Mouse (Mus musculus): Measurements from ENCODE around the gene Dmrtb1.

Dmrtb1 gene

GRCm38 (mm10) chr4:107684130-107684529 lies at the start of gene Dmrtb1:
Dmrtb1 (minus strand) TSS chr4:107684230.
- no peak for DNase-seq (ENCODE audit: low spot score in 2 of 2)

GRCm38 (mm10) chr4:107733603-107734002 lies 49.6 kb upstream of the Dmrtb1 start:
- DNase-seq (ENCODE audit: low spot score in 2 of 2): no peak

- DNase-seq (ENCODE audit: low spot score in 2 of 2): no peak
Observed at GRCm38 (mm10) chr4:107732624-107733023, 48.6 kb upstream of the Dmrtb1 start.

- DNase-seq (ENCODE audit: low spot score in 2 of 2): no peak
Observed at GRCm38 (mm10) chr4:107732182-107732581, 48.2 kb upstream of the Dmrtb1 start.

- no peak for DNase-seq (ENCODE audit: low spot score in 2 of 2)
Observed at GRCm38 (mm10) chr4:107731088-107731465, 47.0 kb upstream of the Dmrtb1 start.

GRCm38 (mm10) chr4:107730391-107731087 lies 46.5 kb upstream of the Dmrtb1 start:
- no peak for DNase-seq (ENCODE audit: low spot score in 2 of 2)

- DNase-seq (ENCODE audit: low spot score in 2 of 2): no peak
Observed at GRCm38 (mm10) chr4:107725432-107725831, 41.4 kb upstream of the Dmrtb1 start.

GRCm38 (mm10) chr4:107720043-107720830 lies 36.2 kb upstream of the Dmrtb1 start:
- DNase-seq (ENCODE audit: low spot score in 2 of 2): no peak

- DNase-seq (ENCODE audit: low spot score in 2 of 2): no peak
Observed at GRCm38 (mm10) chr4:107719161-107719560, 35.1 kb upstream of the Dmrtb1 start.

GRCm38 (mm10) chr4:107718720-107719119 lies 34.7 kb upstream of the Dmrtb1 start:
- no peak for DNase-seq (ENCODE audit: low spot score in 2 of 2)

GRCm38 (mm10) chr4:107717718-107718313 lies 33.8 kb upstream of the Dmrtb1 start:
- DNase-seq (ENCODE audit: low spot score in 2 of 2): no peak

- DNase-seq (ENCODE audit: low spot score in 2 of 2): no peak
Observed at GRCm38 (mm10) chr4:107716754-107717299, 32.8 kb upstream of the Dmrtb1 start.

GRCm38 (mm10) chr4:107706884-107707283 lies 22.9 kb upstream of the Dmrtb1 start:
- DNase-seq (ENCODE audit: low spot score in 2 of 2): no peak

GRCm38 (mm10) chr4:107704185-107704584 lies 20.2 kb upstream of the Dmrtb1 start:
- DNase-seq (ENCODE audit: low spot score in 2 of 2): peak in 1 of 2 experiments; percentile 26

GRCm38 (mm10) chr4:107701679-107702078 lies 17.6 kb upstream of the Dmrtb1 start:
- DNase-seq (ENCODE audit: low spot score in 2 of 2): no peak

- peak in 1 of 2 experiments; percentile 36 for DNase-seq (ENCODE audit: low spot score in 2 of 2)
Observed at GRCm38 (mm10) chr4:107701116-107701515, 17.1 kb upstream of the Dmrtb1 start.

- no peak for DNase-seq (ENCODE audit: low spot score in 2 of 2)
Observed at GRCm38 (mm10) chr4:107699271-107699670, 15.2 kb upstream of the Dmrtb1 start.

- DNase-seq (ENCODE audit: low spot score in 2 of 2): no peak
Observed at GRCm38 (mm10) chr4:107693816-107694215, 9.8 kb upstream of the Dmrtb1 start.

GRCm38 (mm10) chr4:107688213-107688612 lies 4.2 kb upstream of the Dmrtb1 start:
- DNase-seq (ENCODE audit: low spot score in 2 of 2): no peak

GRCm38 (mm10) chr4:107687127-107687526 lies 3.1 kb upstream of the Dmrtb1 start:
- DNase-seq (ENCODE audit: low spot score in 2 of 2): no peak

- DNase-seq (ENCODE audit: low spot score in 2 of 2): no peak
Observed at GRCm38 (mm10) chr4:107683006-107683756, 849 bp downstream of the Dmrtb1 start.

All from thymus, postnatal 10 days (tissue).